Mouse (Mus musculus): ENCODE measurements at regions not wholly inside any gene's neighbourhood (a gene's known extent, or its start where the extent isn't known, plus 50 kb on each side); places are given as distances from the start of the nearest gene placed in this dataset.

GRCm38 (mm10) chr14:72219523-72219922, 272.1 kb downstream of the Gm9195 start:
- no peak for DNase-seq (ENCODE audit: low read depth)

- no peak for DNase-seq (ENCODE audit: low read depth)
These were observed 291.3 kb downstream of the Gm9195 start for GRCm38 (mm10) chr14:72200307-72200706.

GRCm38 (mm10) chr14:72199900-72200299, 291.7 kb downstream of the Gm9195 start:
- DNase-seq (ENCODE audit: low read depth) = no peak

GRCm38 (mm10) chr14:72197972-72198371, 293.7 kb downstream of the Gm9195 start:
- DNase-seq (ENCODE audit: low read depth) = no peak

- DNase-seq (ENCODE audit: low read depth) = no peak
These were observed 304.2 kb downstream of the Gm9195 start for GRCm38 (mm10) chr14:72187329-72187984.

- no peak for DNase-seq (ENCODE audit: low read depth)
These were observed 315.9 kb downstream of the Gm9195 start for GRCm38 (mm10) chr14:72175751-72176150.

GRCm38 (mm10) chr14:72172549-72173405, 318.9 kb downstream of the Gm9195 start:
- DNase-seq (ENCODE audit: low read depth) = no peak

GRCm38 (mm10) chr14:72171777-72172176, 319.9 kb downstream of the Gm9195 start:
- no peak for DNase-seq (ENCODE audit: low read depth)

- no peak for DNase-seq (ENCODE audit: low read depth)
These were observed 332.9 kb downstream of the Gm9195 start for GRCm38 (mm10) chr14:72158537-72159323.

- no peak for DNase-seq (ENCODE audit: low read depth)
These were observed 336.3 kb downstream of the Gm9195 start for GRCm38 (mm10) chr14:72155197-72155907.

GRCm38 (mm10) chr14:72151676-72152075, 340.0 kb downstream of the Gm9195 start:
- DNase-seq (ENCODE audit: low read depth) = no peak

GRCm38 (mm10) chr14:72149463-72149862, 342.2 kb downstream of the Gm9195 start:
- no peak for DNase-seq (ENCODE audit: low read depth)

GRCm38 (mm10) chr14:72148886-72149285, 342.8 kb downstream of the Gm9195 start:
- no peak for DNase-seq (ENCODE audit: low read depth)

- no peak for DNase-seq (ENCODE audit: low read depth)
These were observed 345.3 kb downstream of the Gm9195 start for GRCm38 (mm10) chr14:72146381-72146780.

- DNase-seq (ENCODE audit: low read depth) = no peak
These were observed 348.7 kb downstream of the Gm9195 start for GRCm38 (mm10) chr14:72142883-72143487.

GRCm38 (mm10) chr14:72141136-72141535, 350.5 kb downstream of the Gm9195 start:
- DNase-seq (ENCODE audit: low read depth) = no peak

- DNase-seq (ENCODE audit: low read depth) = no peak
These were observed 361.5 kb downstream of the Gm9195 start for GRCm38 (mm10) chr14:72130149-72130548.

GRCm38 (mm10) chr14:72121786-72122185, 369.9 kb downstream of the Gm9195 start:
- DNase-seq (ENCODE audit: low read depth) = no peak

GRCm38 (mm10) chr14:72121006-72121405, 370.6 kb downstream of the Gm9195 start:
- no peak for DNase-seq (ENCODE audit: low read depth)

- no peak for DNase-seq (ENCODE audit: low read depth)
These were observed 374.8 kb downstream of the Gm9195 start for GRCm38 (mm10) chr14:72116842-72117241.

- no peak for DNase-seq (ENCODE audit: low read depth)
These were observed 378.2 kb downstream of the Gm9195 start for GRCm38 (mm10) chr14:72113377-72113993.

All from c-Kit-positive CD71-positive TER-119-negative erythroid progenitor cells, embryonic 14.5 days (primary cell).